Mouse (Mus musculus) hindbrain, postnatal 0 days (tissue): Measurements from ENCODE around the gene Hoxb6. TPM values are rescaled to one million over a fixed set of nuclear protein-coding genes. Genes with fewer than 3 reads are reported as not detected.

ENCODE experiments used
- ATAC-seq: fragments of 200-750 bp; cut with Nextera tagmentation; 2 replicates; pipeline ENCODE4 v1.8.0; 2017; ENCODE audit warnings: mild to moderate bottlenecking, moderate TSS enrichment, moderate library complexity
- DNase-seq: peaks from one replicate; pipeline ENCODE4 v3.0.0-alpha.2; 2015; ENCODE audit warnings: low spot score
- H3K27ac ChIP-seq: fragments of 300-500 bp; sonication (generic); 2 replicates; pipeline ENCODE4 v1.5.1; 2014; ENCODE audit warnings: mild to moderate bottlenecking
- H3K27me3 ChIP-seq: fragments of 300-500 bp; sonication (generic); 2 replicates; pipeline ENCODE4 v1.6.1; 2014; ENCODE audit warnings: low read length, mixed read lengths; ENCODE audit not compliant: insufficient read depth
- H3K36me3 ChIP-seq: fragments of 300-500 bp; sonication (generic); 2 replicates; pipeline ENCODE4 v1.6.1; 2014; ENCODE audit warnings: low read length, mixed read lengths; ENCODE audit not compliant: insufficient read depth
- H3K4me1 ChIP-seq: fragments of 300-500 bp; sonication (generic); 2 replicates; pipeline ENCODE4 v1.6.1; 2014; ENCODE audit warnings: antibody characterized with exemption, low read length, mixed read lengths; ENCODE audit not compliant: insufficient read depth
- H3K4me2 ChIP-seq: fragments of 300-500 bp; sonication (generic); 2 replicates; pipeline ENCODE4 v1.6.1; 2014; ENCODE audit warnings: low read depth, mild to moderate bottlenecking, low read length, moderate library complexity, mixed read lengths
- H3K4me3 ChIP-seq: fragments of 300-500 bp; sonication (generic); 2 replicates; pipeline ENCODE4 v1.5.1; 2014; ENCODE audit warnings: low read length
- H3K9ac ChIP-seq: fragments of 300-500 bp; sonication (generic); replicated peaks from 2 replicates; pipeline ENCODE4 v1.6.1; 2014; ENCODE audit warnings: mild to moderate bottlenecking, low read length, moderate library complexity, mixed read lengths
- H3K9me3 ChIP-seq: fragments of 300-500 bp; sonication (generic); 2 replicates; pipeline ENCODE4 v1.6.1; 2016; ENCODE audit warnings: low read length, mixed read lengths
- CTCF ChIP-seq: IDR thresholded peaks from 2 replicates; pipeline ENCODE4 v1.5.1; 2016; ENCODE audit warnings: antibody characterized with exemption, control low read depth, low read depth
- WGBS: fragments of 180-500 bp; shearing (Covaris S2); extraction: QIAGEN DNeasy Blood & Tissue Kit; methylation state at CpG from one replicate; pipeline ENCODE4 v1.1.7; 2014; 5-methylcytosine and 5-hydroxymethylcytosine counted together
- polyA plus RNA-seq: library from polyadenylated mRNA; unstranded; fragments of >200 nt; fragmentation: Nextera tagmentation; extraction: Ambion mirVana; gene quantifications from 2 replicates; pipeline ENCODE4 v1.2.1, GENCODE M21; 2015
- total RNA-seq: library from RNA; depleted of rRNA; stranded (reverse); fragments of >200 nt; gene quantifications from 2 replicates; pipeline ENCODE4 v1.2.3, GENCODE M21; 2014

Hoxb6 gene
- total and polyA plus RNA-seq, 2 experiments from 2014 or later: 23.2 to 29.0 TPM

GRCm38 (mm10) chr11:96343206-96343745 is 51.0 kb downstream of the Hoxb6 start:
- H3K4me2 ChIP-seq: peak overlapping the region; percentile 58
- no peak for TF ChIP-seq CTCF
- 0 out of 2 replicates have a peak, but pooled peaks cover 4% of the 10 kb centered on the region for H3K4me1 ChIP-seq
- peak overlapping the region; percentile 34 for H3K4me3 ChIP-seq
- peak overlapping the region; percentile 89 for H3K27ac ChIP-seq
- ATAC-seq (no peak), DNase-seq (peak; percentile 25)
- H3K27me3 ChIP-seq: peaks cover 63% of the 10 kb centered on the region
- no peaks in the 10 kb centered on the region for H3K9me3 ChIP-seq
- H3K36me3 ChIP-seq: no peaks in the 10 kb centered on the region
- peak overlapping the region; percentile 31; the same call in 1 of the 2 replicates for H3K9ac ChIP-seq
- 20% methylated on average over 2 of the region's 2 CpGs for WGBS

- Histone ChIP-seq H3K36me3 (no peaks in the 10 kb centered on the region), H3K27ac (peak overlapping the region; percentile 89), H3K4me2 (peak overlapping the region; percentile 58), H3K4me3 (peak overlapping the region; percentile 11; the same call in 1 of the 2 replicates), H3K9ac (peak overlapping the region; percentile 31), H3K9me3 (no peaks in the 10 kb centered on the region), H3K4me1 (0 out of 2 replicates have a peak, but pooled peaks cover 4% of the 10 kb centered on the region), H3K27me3 (peaks cover 62% of the 10 kb centered on the region)
- 3% methylated on average over 38 of the region's 40 CpGs for WGBS
- no peak for TF ChIP-seq CTCF
- ATAC-seq (peak; percentile 18; the same call in 1 of the 2 replicates), DNase-seq (peak; percentile 50)
Observed at GRCm38 (mm10) chr11:96344061-96344877, 52.0 kb downstream of the Hoxb6 start.

- WGBS: 10% methylated on average over 6 of the region's 6 CpGs
- no peaks in the 10 kb centered on the region for H3K9me3 ChIP-seq
- peak overlapping the region; percentile 23; the same call in 1 of the 2 replicates for H3K4me3 ChIP-seq
- H3K4me2 ChIP-seq: peak overlapping the region; percentile 58
- peaks cover 63% of the 10 kb centered on the region for H3K27me3 ChIP-seq
- no peaks in the 10 kb centered on the region for H3K36me3 ChIP-seq
- ATAC-seq (no peak), DNase-seq (no peak)
- 0 out of 2 replicates have a peak, but pooled peaks cover 4% of the 10 kb centered on the region for H3K4me1 ChIP-seq
- peak overlapping the region; percentile 89 for H3K27ac ChIP-seq
- H3K9ac ChIP-seq: peak overlapping the region; percentile 31
- TF ChIP-seq CTCF: no peak
Observed at GRCm38 (mm10) chr11:96344878-96345159, 52.5 kb downstream of the Hoxb6 start.

- Histone ChIP-seq H3K4me1 (0 out of 2 replicates have a peak, but pooled peaks cover 4% of the 10 kb centered on the region), H3K9ac (peak overlapping the region; percentile 31), H3K27ac (peak overlapping the region; percentile 89), H3K4me2 (peak overlapping the region; percentile 58), H3K9me3 (no peaks in the 10 kb centered on the region), H3K27me3 (peaks cover 61% of the 10 kb centered on the region), H3K36me3 (no peaks in the 10 kb centered on the region), H3K4me3 (peak overlapping the region; percentile 23)
- TF ChIP-seq CTCF: no peak
- ATAC-seq (no peak), DNase-seq (peak; percentile 46)
- WGBS: 2% methylated on average over 34 of the region's 56 CpGs
Observed at GRCm38 (mm10) chr11:96345220-96345892, 53.1 kb downstream of the Hoxb6 start.

- Histone ChIP-seq H3K4me2 (peak overlapping the region; percentile 58), H3K27ac (peak overlapping the region; percentile 89), H3K27me3 (peaks cover 68% of the 10 kb centered on the region), H3K4me3 (peak overlapping the region; percentile 23), H3K9me3 (no peaks in the 10 kb centered on the region), H3K4me1 (0 out of 2 replicates have a peak, but pooled peaks cover 4% of the 10 kb centered on the region), H3K9ac (peak overlapping the region; percentile 31), H3K36me3 (no peaks in the 10 kb centered on the region)
- 2% methylated on average over 44 of the region's 45 CpGs for WGBS
- peak; percentile 53 for DNase-seq
- ATAC-seq: 0 out of 2 replicates have a peak, but pooled peaks have one; percentile 41
- no peak for TF ChIP-seq CTCF
Observed at GRCm38 (mm10) chr11:96345893-96346806, 53.9 kb downstream of the Hoxb6 start.
